Mouse (Mus musculus): ENCODE data around the gene Pfkfb4. TPM values are rescaled to one million over a fixed set of nuclear protein-coding genes. Genes with fewer than 3 reads are reported as not detected.

Gene Pfkfb4
- polyA plus RNA-seq, 1 experiment from 2014 or later: 10.2 TPM

GRCm38 (mm10) chr9:109021428-109021827, 29.9 kb downstream of the Pfkfb4 start:
- no peak overlapping the region for H3K9ac ChIP-seq
- H3K36me3 ChIP-seq: no peaks in the 10 kb centered on the region
- WGBS: 73% methylated on average over 4 of the region's 4 CpGs
- no peaks in the 10 kb centered on the region for H3K4me1 ChIP-seq
- H3K27me3 ChIP-seq (replicated peaks): no peaks in the 10 kb centered on the region
- no peak overlapping the region for H3K27ac ChIP-seq
- ATAC-seq (ENCODE audit: insufficient read depth, low FRiP score, low read depth): no peak
- H3K4me3 ChIP-seq (replicated peaks): no peak overlapping the region
- no peaks in the 10 kb centered on the region for H3K9me3 ChIP-seq
- H3K4me2 ChIP-seq: no peak overlapping the region

- 86% methylated on average over 17 of the region's 17 CpGs for WGBS
- Histone ChIP-seq H3K4me2 (no peak overlapping the region), H3K9ac (no peak overlapping the region), H3K36me3 (no peaks in the 10 kb centered on the region), H3K9me3 (no peaks in the 10 kb centered on the region), H3K4me3 (replicated peaks) (no peak overlapping the region), H3K27me3 (replicated peaks) (no peaks in the 10 kb centered on the region), H3K27ac (no peak overlapping the region), H3K4me1 (no peaks in the 10 kb centered on the region)
- no peak for ATAC-seq (ENCODE audit: insufficient read depth, low FRiP score, low read depth)
Observed at GRCm38 (mm10) chr9:109022866-109023685, 31.5 kb downstream of the Pfkfb4 start.

GRCm38 (mm10) chr9:109027521-109027920, 35.9 kb downstream of the Pfkfb4 start:
- Histone ChIP-seq H3K9me3 (no peaks in the 10 kb centered on the region), H3K4me1 (no peaks in the 10 kb centered on the region), H3K27ac (no peak overlapping the region), H3K4me2 (no peak overlapping the region), H3K36me3 (no peaks in the 10 kb centered on the region), H3K4me3 (replicated peaks) (no peak overlapping the region), H3K27me3 (replicated peaks) (no peaks in the 10 kb centered on the region), H3K9ac (no peak overlapping the region)
- WGBS: 68% methylated on average over 8 of the region's 8 CpGs
- no peak for ATAC-seq (ENCODE audit: insufficient read depth, low FRiP score, low read depth)

GRCm38 (mm10) chr9:109028421-109028820, 36.8 kb downstream of the Pfkfb4 start:
- WGBS: 88% methylated on average over 3 of the region's 3 CpGs
- no peak overlapping the region for H3K4me3 ChIP-seq (replicated peaks)
- no peaks in the 10 kb centered on the region for H3K27me3 ChIP-seq (replicated peaks)

GRCm38 (mm10) chr9:109028919-109029318, 37.3 kb downstream of the Pfkfb4 start:
- 69% methylated on average over 5 of the region's 5 CpGs for WGBS
- H3K4me2 ChIP-seq: no peak overlapping the region
- H3K36me3 ChIP-seq: no peaks in the 10 kb centered on the region
- no peaks in the 10 kb centered on the region for H3K27me3 ChIP-seq (replicated peaks)
- no peaks in the 10 kb centered on the region for H3K9me3 ChIP-seq
- H3K4me3 ChIP-seq (replicated peaks): no peak overlapping the region
- ATAC-seq (ENCODE audit: insufficient read depth, low FRiP score, low read depth): no peak
- no peaks in the 10 kb centered on the region for H3K4me1 ChIP-seq
- no peak overlapping the region for H3K9ac ChIP-seq
- H3K27ac ChIP-seq: no peak overlapping the region

More at GRCm38 (mm10) chr9:109028421-109028820, 36.8 kb downstream of the Pfkfb4 start:
- Histone ChIP-seq H3K9me3 (no peaks in the 10 kb centered on the region), H3K9ac (no peak overlapping the region), H3K27ac (no peak overlapping the region), H3K4me2 (no peak overlapping the region), H3K36me3 (no peaks in the 10 kb centered on the region), H3K4me1 (no peaks in the 10 kb centered on the region)
- no peak for ATAC-seq (ENCODE audit: insufficient read depth, low FRiP score, low read depth)

GRCm38 (mm10) chr9:109030312-109030711, 38.7 kb downstream of the Pfkfb4 start:
- WGBS: 70% methylated on average over 3 of the region's 3 CpGs
- Histone ChIP-seq H3K27me3 (replicated peaks) (no peaks in the 10 kb centered on the region), H3K9ac (no peak overlapping the region)

GRCm38 (mm10) chr9:109031001-109031400, 39.4 kb downstream of the Pfkfb4 start:
- no peak for ATAC-seq (ENCODE audit: insufficient read depth, low FRiP score, low read depth)
- 90% methylated on average over 7 of the region's 7 CpGs for WGBS
- H3K9me3 ChIP-seq: no peaks in the 10 kb centered on the region
- no peaks in the 10 kb centered on the region for H3K36me3 ChIP-seq
- H3K4me3 ChIP-seq (replicated peaks): no peak overlapping the region
- H3K27me3 ChIP-seq (replicated peaks): no peaks in the 10 kb centered on the region
- no peak overlapping the region for H3K4me2 ChIP-seq
- H3K27ac ChIP-seq: no peak overlapping the region
- H3K4me1 ChIP-seq: no peaks in the 10 kb centered on the region
- H3K9ac ChIP-seq: no peak overlapping the region

More at GRCm38 (mm10) chr9:109030312-109030711, 38.7 kb downstream of the Pfkfb4 start:
- no peak overlapping the region for H3K4me3 ChIP-seq (replicated peaks)
- H3K36me3 ChIP-seq: no peaks in the 10 kb centered on the region
- H3K27ac ChIP-seq: no peak overlapping the region
- ATAC-seq (ENCODE audit: insufficient read depth, low FRiP score, low read depth): no peak
- no peak overlapping the region for H3K4me2 ChIP-seq
- no peaks in the 10 kb centered on the region for H3K9me3 ChIP-seq
- H3K4me1 ChIP-seq: no peaks in the 10 kb centered on the region

GRCm38 (mm10) chr9:109031686-109032085, 40.1 kb downstream of the Pfkfb4 start:
- no peaks in the 10 kb centered on the region for H3K27me3 ChIP-seq (replicated peaks)
- H3K4me3 ChIP-seq (replicated peaks): no peak overlapping the region
- no peaks in the 10 kb centered on the region for H3K36me3 ChIP-seq
- no peaks in the 10 kb centered on the region for H3K4me1 ChIP-seq
- H3K9me3 ChIP-seq: no peaks in the 10 kb centered on the region
- no peak overlapping the region for H3K4me2 ChIP-seq
- H3K27ac ChIP-seq: no peak overlapping the region
- no peak for ATAC-seq (ENCODE audit: insufficient read depth, low FRiP score, low read depth)
- WGBS: 79% methylated on average over 8 of the region's 8 CpGs
- H3K9ac ChIP-seq: no peak overlapping the region

- Histone ChIP-seq H3K27ac (no peak overlapping the region), H3K27me3 (replicated peaks) (no peaks in the 10 kb centered on the region), H3K4me1 (no peaks in the 10 kb centered on the region), H3K4me2 (no peak overlapping the region), H3K36me3 (no peaks in the 10 kb centered on the region), H3K4me3 (replicated peaks) (no peak overlapping the region), H3K9me3 (no peaks in the 10 kb centered on the region), H3K9ac (no peak overlapping the region)
- 78% methylated on average over 6 of the region's 6 CpGs for WGBS
- ATAC-seq (ENCODE audit: insufficient read depth, low FRiP score, low read depth): no peak
Observed at GRCm38 (mm10) chr9:109032435-109032834, 40.9 kb downstream of the Pfkfb4 start.

GRCm38 (mm10) chr9:109038086-109038895, 46.7 kb downstream of the Pfkfb4 start, which contains the start of gene Shisa5:
Gene Shisa5 (plus strand): TSS chr9:109038565.
- Histone ChIP-seq H3K9me3 (no peaks in the 10 kb centered on the region), H3K27me3 (replicated peaks) (no peaks in the 10 kb centered on the region), H3K9ac (peak within 1 kb of the TSS; percentile 80), H3K36me3 (no peaks in the 10 kb centered on the region), H3K27ac (peak within 1 kb of the TSS; percentile 86), H3K4me3 (replicated peaks) (peak within 1 kb of the TSS; percentile 75), H3K4me1 (peaks cover 27% of the 10 kb centered on the region), H3K4me2 (peak within 1 kb of the TSS; percentile 78)
- ATAC-seq (ENCODE audit: insufficient read depth, low FRiP score, low read depth): peak; percentile 84
- under 1% methylated on average over 29 of the region's 40 CpGs for WGBS

- 16% methylated on average over 8 of the region's 8 CpGs for WGBS
- Histone ChIP-seq H3K9ac (peak overlapping the region; percentile 80), H3K36me3 (no peaks in the 10 kb centered on the region), H3K27ac (peak overlapping the region; percentile 86), H3K4me1 (peaks cover 27% of the 10 kb centered on the region), H3K27me3 (replicated peaks) (no peaks in the 10 kb centered on the region), H3K9me3 (no peaks in the 10 kb centered on the region), H3K4me3 (replicated peaks) (peak overlapping the region; percentile 75), H3K4me2 (peak overlapping the region; percentile 78)
- ATAC-seq (ENCODE audit: insufficient read depth, low FRiP score, low read depth): peak; percentile 37; the same call in 1 of the 2 replicates
Observed at GRCm38 (mm10) chr9:109038901-109039364, 47.4 kb downstream of the Pfkfb4 start.

GRCm38 (mm10) chr9:109039681-109040080, 48.1 kb downstream of the Pfkfb4 start:
- no peak for ATAC-seq (ENCODE audit: insufficient read depth, low FRiP score, low read depth)
- peaks cover 27% of the 10 kb centered on the region for H3K4me1 ChIP-seq
- H3K9ac ChIP-seq: no peak overlapping the region
- H3K27ac ChIP-seq: peak overlapping the region; percentile 11; the same call in 1 of the 2 replicates
- WGBS: 83% methylated on average over 4 of the region's 4 CpGs
- peak overlapping the region; percentile 78 for H3K4me2 ChIP-seq
- H3K4me3 ChIP-seq (replicated peaks): peak overlapping the region; percentile 75; the same call in 1 of the 2 replicates
- H3K9me3 ChIP-seq: no peaks in the 10 kb centered on the region
- H3K27me3 ChIP-seq (replicated peaks): no peaks in the 10 kb centered on the region
- H3K36me3 ChIP-seq: no peaks in the 10 kb centered on the region
